Mouse (Mus musculus) lung, embryonic 16.5 days (tissue): Measurements from ENCODE around the gene Nrip2. TPM values are rescaled to one million over a fixed set of nuclear protein-coding genes. Genes with fewer than 3 reads are reported as not detected.

ENCODE experiments used
- ATAC-seq: fragments of 200-750 bp; cut with Nextera tagmentation; 2 replicates; pipeline ENCODE4 v1.8.0; 2017; ENCODE audit warnings: low read depth, mild to moderate bottlenecking, moderate library complexity
- H3K27ac ChIP-seq: fragments of 300-500 bp; sonication (generic); 2 replicates; pipeline ENCODE4 v1.5.1; 2014; ENCODE audit warnings: mild to moderate bottlenecking, control low read depth, low read length
- H3K27me3 ChIP-seq: fragments of 300-500 bp; sonication (generic); 2 replicates; pipeline ENCODE4 v1.6.1; 2014; ENCODE audit warnings: low read depth, low read length, mixed read lengths; ENCODE audit not compliant: control insufficient read depth, insufficient read depth
- H3K36me3 ChIP-seq: fragments of 300-500 bp; sonication (generic); 2 replicates; pipeline ENCODE4 v1.6.1; 2014; ENCODE audit warnings: low read length; ENCODE audit not compliant: control insufficient read depth, insufficient read depth
- H3K4me1 ChIP-seq: fragments of 300-500 bp; sonication (generic); replicated peaks from 2 replicates; pipeline ENCODE4 v1.6.1; 2014; ENCODE audit warnings: low read length, mixed read lengths; ENCODE audit not compliant: control insufficient read depth, insufficient read depth
- H3K4me2 ChIP-seq: fragments of 300-500 bp; sonication (generic); 2 replicates; pipeline ENCODE4 v1.6.1; 2014; ENCODE audit warnings: low read depth, low read length, control low read depth
- H3K4me3 ChIP-seq: fragments of 300-500 bp; sonication (generic); 2 replicates; pipeline ENCODE4 v1.5.1; 2014; ENCODE audit warnings: mild to moderate bottlenecking, low read length, control low read depth
- H3K9ac ChIP-seq: fragments of 300-500 bp; sonication (generic); 2 replicates; pipeline ENCODE4 v1.6.1; 2014; ENCODE audit warnings: low read length, control low read depth
- H3K9me3 ChIP-seq: fragments of 300-500 bp; sonication (generic); 2 replicates; pipeline ENCODE4 v1.6.1; 2016; ENCODE audit warnings: low read length; ENCODE audit not compliant: control insufficient read depth
- WGBS: fragments of 180-500 bp; shearing (Covaris S2); extraction: QIAGEN DNeasy Blood & Tissue Kit; methylation state at CpG from one replicate; pipeline ENCODE4 v1.1.7; 2014; 5-methylcytosine and 5-hydroxymethylcytosine counted together
- polyA plus RNA-seq: library from polyadenylated mRNA; unstranded; fragments of >200 nt; fragmentation: Nextera tagmentation; extraction: Ambion mirVana; gene quantifications from 2 replicates; pipeline ENCODE4 v1.2.1, GENCODE M21; 2015

The Nrip2 gene
- 3.5 and 3.6 TPM in 2 replicates for polyA plus RNA-seq

GRCm38 (mm10) chr6:128398996-128399395, at the start of gene Nrip2:
TSS of gene Nrip2 (plus strand) at chr6:128399296.
- H3K4me2 ChIP-seq: peak within 1 kb of the TSS; percentile 62

GRCm38 (mm10) chr6:128349711-128350110, 49.4 kb upstream of the Nrip2 start:
- H3K9ac ChIP-seq: no peak overlapping the region
- no peaks in the 10 kb centered on the region for H3K9me3 ChIP-seq
- H3K4me1 ChIP-seq: peaks cover 4% of the 10 kb centered on the region
- 49% methylated on average over 7 of the region's 7 CpGs for WGBS
- no peaks in the 10 kb centered on the region for H3K27me3 ChIP-seq
- H3K4me2 ChIP-seq: no peak overlapping the region
- 0 out of 2 replicates have a peak, but pooled peaks cover 3% of the 10 kb centered on the region for H3K36me3 ChIP-seq
- peak overlapping the region; percentile 49; the same call in 1 of the 2 replicates for H3K27ac ChIP-seq
- no peak overlapping the region for H3K4me3 ChIP-seq
- ATAC-seq: no peak; the same call in 1 of the 2 replicates

More at GRCm38 (mm10) chr6:128398996-128399395, at the start of gene Nrip2:
- Histone ChIP-seq H3K27ac (no peak within 1 kb of the TSS), H3K36me3 (no peaks in the 10 kb centered on the region), H3K4me1 (peaks cover 2% of the 10 kb centered on the region; the same call in 1 of the 2 replicates), H3K27me3 (no peaks in the 10 kb centered on the region), H3K9ac (peak within 1 kb of the TSS; percentile 53), H3K4me3 (peak within 1 kb of the TSS; percentile 39), H3K9me3 (no peaks in the 10 kb centered on the region)
- ATAC-seq: no peak
- 55% methylated on average over 3 of the region's 3 CpGs for WGBS

- peaks cover 7% of the 10 kb centered on the region for H3K4me1 ChIP-seq
- no peak for ATAC-seq
- peak overlapping the region; percentile 88 for H3K4me2 ChIP-seq
- H3K27ac ChIP-seq: no peak overlapping the region
- H3K36me3 ChIP-seq: peaks cover 16% of the 10 kb centered on the region
- peak overlapping the region; percentile 67 for H3K4me3 ChIP-seq
- no peaks in the 10 kb centered on the region for H3K27me3 ChIP-seq
- no peaks in the 10 kb centered on the region for H3K9me3 ChIP-seq
- H3K9ac ChIP-seq: peak overlapping the region; percentile 20; the same call in 1 of the 2 replicates
- WGBS: 54% methylated on average over 3 of the region's 3 CpGs
Observed at GRCm38 (mm10) chr6:128354140-128354539, 45.0 kb upstream of the Nrip2 start.

GRCm38 (mm10) chr6:128355201-128355681, 43.9 kb upstream of the Nrip2 start:
- no peaks in the 10 kb centered on the region for H3K27me3 ChIP-seq
- H3K9ac ChIP-seq: peak overlapping the region; percentile 86
- peak overlapping the region; percentile 67 for H3K4me3 ChIP-seq
- H3K4me1 ChIP-seq: peaks cover 7% of the 10 kb centered on the region
- H3K36me3 ChIP-seq: peaks cover 16% of the 10 kb centered on the region
- peak overlapping the region; percentile 72 for H3K27ac ChIP-seq
- H3K9me3 ChIP-seq: no peaks in the 10 kb centered on the region
- under 1% methylated on average over 28 of the region's 28 CpGs for WGBS
- peak overlapping the region; percentile 88 for H3K4me2 ChIP-seq
- peak; percentile 67 for ATAC-seq

GRCm38 (mm10) chr6:128355726-128356416, 43.2 kb upstream of the Nrip2 start, which contains the start of gene Tulp3:
TSS of gene Tulp3 (minus strand) at chr6:128355851.
- Histone ChIP-seq H3K27ac (peak within 1 kb of the TSS; percentile 72), H3K9ac (peak within 1 kb of the TSS; percentile 86), H3K4me2 (peak within 1 kb of the TSS; percentile 88), H3K9me3 (no peaks in the 10 kb centered on the region), H3K27me3 (no peaks in the 10 kb centered on the region), H3K4me1 (peaks cover 9% of the 10 kb centered on the region), H3K4me3 (peak within 1 kb of the TSS; percentile 67), H3K36me3 (peaks cover 14% of the 10 kb centered on the region)
- WGBS: under 1% methylated on average over 39 of the region's 42 CpGs
- ATAC-seq: peak; percentile 99

- no peaks in the 10 kb centered on the region for H3K9me3 ChIP-seq
- no peak overlapping the region for H3K27ac ChIP-seq
Observed at GRCm38 (mm10) chr6:128358999-128359398, 40.1 kb upstream of the Nrip2 start.

GRCm38 (mm10) chr6:128361901-128362300, 37.2 kb upstream of the Nrip2 start:
- no peak for ATAC-seq
- Histone ChIP-seq H3K9me3 (no peaks in the 10 kb centered on the region), H3K4me2 (peak overlapping the region; percentile 78), H3K4me1 (peaks cover 16% of the 10 kb centered on the region), H3K27me3 (no peaks in the 10 kb centered on the region), H3K9ac (peak overlapping the region; percentile 89), H3K4me3 (peak overlapping the region; percentile 87), H3K36me3 (peaks cover 18% of the 10 kb centered on the region), H3K27ac (peak overlapping the region; percentile 97)
- WGBS: 12% methylated on average over 9 of the region's 9 CpGs

More at GRCm38 (mm10) chr6:128358999-128359398, 40.1 kb upstream of the Nrip2 start:
- H3K9ac ChIP-seq: no peak overlapping the region
- H3K4me2 ChIP-seq: no peak overlapping the region
- no peaks in the 10 kb centered on the region for H3K27me3 ChIP-seq
- no peak overlapping the region for H3K4me3 ChIP-seq
- WGBS: 33% methylated on average over 2 of the region's 2 CpGs
- ATAC-seq: no peak
- peaks cover 24% of the 10 kb centered on the region for H3K4me1 ChIP-seq
- peaks cover 13% of the 10 kb centered on the region for H3K36me3 ChIP-seq

- Histone ChIP-seq H3K9me3 (no peaks in the 10 kb centered on the region), H3K4me2 (peak within 1 kb of the TSS; percentile 78), H3K4me3 (peak within 1 kb of the TSS; percentile 87), H3K36me3 (peaks cover 22% of the 10 kb centered on the region), H3K27ac (peak within 1 kb of the TSS; percentile 97), H3K9ac (peak within 1 kb of the TSS; percentile 89), H3K4me1 (peaks cover 16% of the 10 kb centered on the region), H3K27me3 (no peaks in the 10 kb centered on the region)
- ATAC-seq: peak; percentile 91
- 0% methylated on average over 49 of the region's 76 CpGs for WGBS
Observed at GRCm38 (mm10) chr6:128362381-128363006, 36.6 kb upstream of the Nrip2 start, which contains the start of the genes Rhno1 and Foxm1. TSS of gene Rhno1 (minus strand) at chr6:128362911. TSS of gene Foxm1 (plus strand) at chr6:128362967.
